15 mouse cellular contexts compared by ENCODE assay signal in genomic region chr11:76518125-76518524, GRCm38 (mm10).
"Had no signal": no experiment of that assay in that cellular context is flagged by ENCODE, and none has a peak within 500 bp of the region (broad histone marks: within the 10 kb centered on the region; RNA-seq: fewer than 3 reads in every experiment).

No protein-coding gene starts in this region.

- H3K27me3 ChIP-seq: neural tube, embryonic 13.5 days; neural tube, embryonic 15.5 days; stomach, embryonic 15.5 days had no signal

- H3K9ac ChIP-seq: neural tube, embryonic 13.5 days; neural tube, embryonic 15.5 days; stomach, embryonic 15.5 days had no signal

- H3K4me3 ChIP-seq: neural tube, embryonic 13.5 days; neural tube, embryonic 15.5 days; stomach, embryonic 15.5 days had no signal

- H3K9me3 ChIP-seq: neural tube, embryonic 13.5 days; neural tube, embryonic 15.5 days; stomach, embryonic 15.5 days had no signal

- H3K4me1 ChIP-seq: stomach, embryonic 15.5 days had no signal

- H3K27ac ChIP-seq: neural tube, embryonic 13.5 days; neural tube, embryonic 15.5 days; stomach, embryonic 15.5 days; stomach, postnatal 0 days had no signal

- H3K36me3 ChIP-seq: neural tube, embryonic 13.5 days; neural tube, embryonic 15.5 days; stomach, embryonic 15.5 days had no signal

- DNase-seq: retina, postnatal 1 day; right cerebral cortex, adult 18-20 months; right cerebral cortex, postnatal 14 days; right cerebral cortex, postnatal 25 days; right cerebral cortex, postnatal 4 days; thymus, adult 18-20 months; thymus, adult 2 months; thymus, postnatal 14 days; thymus, postnatal 25 days; thymus, postnatal 36 days; thymus, postnatal 4 days had no signal

- H3K4me2 ChIP-seq: neural tube, embryonic 13.5 days; neural tube, embryonic 15.5 days; stomach, embryonic 15.5 days had no signal
